Mouse (Mus musculus) liver, embryonic 14.5 days (tissue): ENCODE results near the gene Phtf2. TPM values are rescaled to one million over a fixed set of nuclear protein-coding genes. Genes with fewer than 3 reads are reported as not detected.
"Not testable (repeated sequence)": the region's sequence is repeated elsewhere in the genome, so short reads cannot be mapped to it uniquely, and the experiment has no call there.

Experiments used
- ATAC-seq: fragments of 200-750 bp; cut with Nextera tagmentation; 2 replicates; pipeline ENCODE4 v1.8.0; 2017; ENCODE audit warnings: moderate number of reproducible peaks, mild to moderate bottlenecking, moderate library complexity; ENCODE audit not compliant: insufficient read depth
- DNase-seq, 3 experiments: peaks; one replicate each; pipeline ENCODE4 v3.0.0-alpha.2; 2012 to 2013; ENCODE audit warnings: low read depth in 3 of 3, low spot score in 3 of 3
- H3K27ac ChIP-seq: fragments of 300-500 bp; sonication (generic); 2 replicates; pipeline ENCODE4 v1.5.1; 2014; ENCODE audit warnings: moderate library complexity, mild to moderate bottlenecking, control low read depth, inconsistent platforms
- H3K27me3 ChIP-seq: fragments of 300-500 bp; sonication (generic); 2 replicates; pipeline ENCODE4 v1.6.1; 2014; ENCODE audit warnings: mild to moderate bottlenecking, low read length, moderate library complexity; ENCODE audit not compliant: control insufficient read depth, insufficient read depth
- H3K36me3 ChIP-seq: fragments of 300-500 bp; sonication (generic); replicated peaks from 2 replicates; pipeline ENCODE4 v1.6.1; 2014; ENCODE audit warnings: low read depth; ENCODE audit not compliant: control insufficient read depth, insufficient read depth
- H3K4me1 ChIP-seq, 2 experiments: fragments of 200-500 bp in 1 of 2; fragments of 300-500 bp in 1 of 2; sonication (generic) in 1 of 2; replicated peaks; 2 replicates each; pipeline ENCODE4 v1.6.1; 2012 to 2014; ENCODE audit warnings: antibody characterized with exemption in 1 of 2, inconsistent platforms in 1 of 2, low read length in 1 of 2; ENCODE audit not compliant: control insufficient read depth in 2 of 2, insufficient read depth in 2 of 2
- H3K4me2 ChIP-seq: fragments of 300-500 bp; sonication (generic); 2 replicates; pipeline ENCODE4 v1.6.1; 2014; ENCODE audit warnings: low read depth, mild to moderate bottlenecking, control low read depth, moderate library complexity
- H3K4me3 ChIP-seq, 2 experiments: fragments of 200-500 bp in 1 of 2; fragments of 300-500 bp in 1 of 2; sonication (generic) in 1 of 2; 2 replicates each; pipeline ENCODE4 v1.5.1; 2012 to 2014; ENCODE audit warnings: low read depth in 2 of 2, low read length in 2 of 2, mild to moderate bottlenecking in 2 of 2, control low read depth in 1 of 2, inconsistent platforms in 1 of 2, moderate library complexity in 1 of 2; ENCODE audit not compliant: insufficient read depth in 1 of 2
- H3K9ac ChIP-seq: fragments of 300-500 bp; sonication (generic); replicated peaks from 2 replicates; pipeline ENCODE4 v1.6.1; 2014; ENCODE audit warnings: mild to moderate bottlenecking, control low read depth, moderate library complexity
- H3K9me3 ChIP-seq: fragments of 300-500 bp; sonication (generic); 2 replicates; pipeline ENCODE4 v1.6.1; 2016; ENCODE audit warnings: low read length, mixed read lengths; ENCODE audit not compliant: control insufficient read depth
- CTCF ChIP-seq: IDR thresholded peaks from 2 replicates; pipeline ENCODE4 v1.5.1; 2016; ENCODE audit warnings: antibody characterized with exemption, low read depth, control low read depth
- EP300 ChIP-seq: IDR thresholded peaks from 2 replicates; pipeline ENCODE4 v1.6.1; 2016; ENCODE audit warnings: antibody characterized with exemption, low read depth
- WGBS: fragments of 180-500 bp; shearing (Covaris S2); extraction: QIAGEN DNeasy Blood & Tissue Kit; methylation state at CpG from one replicate; pipeline ENCODE4 v1.1.7; 2014; ENCODE audit not compliant: insufficient replicate concordance; 5-methylcytosine and 5-hydroxymethylcytosine counted together
- polyA plus RNA-seq, 2 experiments: library from polyadenylated mRNA; depleted of rRNA in 1 of 2; stranded (reverse) in 1 of 2; unstranded in 1 of 2; fragments of >200 nt; fragmentation: Nextera tagmentation in 1 of 2; extraction: Ambion mirVana in 1 of 2; gene quantifications; 2 replicates each; pipeline versions ENCODE4 v1.2.1 to v1.2.3; 2012 to 2014

Phtf2 gene
- polyA plus RNA-seq, 2 experiments = 2.9 to 5.5 TPM

DNA sequence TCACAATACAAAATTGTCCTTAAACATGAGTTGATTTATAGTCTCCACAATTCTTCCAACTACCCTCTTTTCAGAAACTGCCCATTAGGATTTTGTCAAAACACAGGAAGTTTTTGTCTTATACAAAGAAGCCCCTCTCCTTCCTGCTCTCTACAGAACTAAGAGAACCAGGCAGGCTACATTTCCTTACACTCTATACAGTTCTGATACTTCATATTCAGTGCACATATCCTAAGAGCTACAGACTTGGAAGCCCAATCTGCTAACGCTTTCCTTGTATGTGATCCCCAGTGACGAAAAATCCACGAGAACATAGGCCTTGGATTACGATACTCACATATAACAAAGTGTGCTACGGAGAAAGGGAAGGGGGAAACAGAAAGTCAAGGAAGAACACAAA, 86.0 kb downstream of the Phtf2 start:
- no peak for DNase-seq
- WGBS = 82% methylated on average over 5 of the region's 5 CpGs

GRCm38 (mm10) chr5:20791793-20792554, 90.0 kb downstream of the Phtf2 start:
- 73% methylated on average over 10 of the region's 10 CpGs for WGBS
- Histone ChIP-seq H3K9me3 (no peaks in the 10 kb centered on the region), H3K27ac (no peak overlapping the region), H3K4me3 (no peak overlapping the region), H3K4me2 (no peak overlapping the region), H3K9ac (no peak overlapping the region), H3K36me3 (no peaks in the 10 kb centered on the region; the same call in none of the 2 replicates), H3K4me1 (no peaks in the 10 kb centered on the region), H3K27me3 (no peaks in the 10 kb centered on the region)
- no peak for TF ChIP-seq CTCF
- TF ChIP-seq EP300 = no peak
- ATAC-seq (peak; percentile 67; the same call in 1 of the 2 replicates), DNase-seq (peak in 2 of 3 experiments; percentile 19 to 22)

More for the DNA sequence above, 86.0 kb downstream of the Phtf2 start:
- Histone ChIP-seq H3K9me3 (no peaks in the 10 kb centered on the region), H3K27ac (no peak overlapping the region), H3K4me1 (no peaks in the 10 kb centered on the region), H3K4me3 (no peak overlapping the region), H3K36me3 (no peaks in the 10 kb centered on the region; the same call in 1 of the 2 replicates), H3K27me3 (no peaks in the 10 kb centered on the region), H3K4me2 (no peak overlapping the region), H3K9ac (no peak overlapping the region)
- no peak for ATAC-seq
- TF ChIP-seq CTCF (no peak), EP300 (no peak)

GRCm38 (mm10) chr5:20786471-20786870, 95.5 kb downstream of the Phtf2 start:
- H3K9ac ChIP-seq, ATAC-seq, H3K27me3 ChIP-seq, H3K4me3 ChIP-seq, DNase-seq, H3K36me3 ChIP-seq, H3K4me2 ChIP-seq, H3K27ac ChIP-seq, H3K9me3 ChIP-seq, H3K4me1 ChIP-seq: not testable (repeated sequence)
- 67% methylated on average over 3 of the region's 5 CpGs for WGBS

DNA sequence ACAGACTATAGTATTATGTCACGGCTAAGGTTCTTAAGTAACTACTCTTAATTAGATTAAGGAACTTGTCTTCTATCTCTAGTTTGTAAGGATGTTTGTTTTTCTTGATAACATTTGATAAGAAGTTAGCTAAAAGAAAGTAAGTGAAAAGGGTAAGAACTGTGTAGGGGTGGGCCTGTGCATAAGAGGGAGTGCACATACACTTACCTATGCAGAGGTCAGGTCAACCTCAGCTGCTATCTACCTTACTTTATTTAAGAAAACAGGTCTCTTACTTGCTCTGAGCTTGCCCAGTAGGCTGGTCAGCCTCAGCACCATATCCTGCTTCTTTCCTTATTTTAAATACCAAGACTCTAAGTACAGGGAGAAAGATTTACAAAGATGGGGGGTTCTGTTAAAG, 100.8 kb downstream of the Phtf2 start:
- TF ChIP-seq CTCF = no peak
- no peak for TF ChIP-seq EP300
- no peak for ATAC-seq
- no peaks in the 10 kb centered on the region for H3K9me3 ChIP-seq
- H3K4me3 ChIP-seq = no peak overlapping the region
- no peaks in the 10 kb centered on the region for H3K27me3 ChIP-seq
- H3K36me3 ChIP-seq = no peaks in the 10 kb centered on the region; the same call in none of the 2 replicates
- H3K4me2 ChIP-seq = no peak overlapping the region
- H3K4me1 ChIP-seq = peaks cover 4 to 9% of the 10 kb centered on the region in 2 experiments; a peak in 3 of 4 replicates
- no peak for DNase-seq
- 52% methylated on average over 1 of the region's 1 CpGs for WGBS
- no peak overlapping the region for H3K9ac ChIP-seq
- no peak overlapping the region for H3K27ac ChIP-seq

GRCm38 (mm10) chr5:20779191-20779590, 102.7 kb downstream of the Phtf2 start:
- WGBS = 54% methylated on average over 2 of the region's 2 CpGs
- Histone ChIP-seq H3K9me3 (no peaks in the 10 kb centered on the region), H3K36me3 (no peaks in the 10 kb centered on the region; the same call in none of the 2 replicates), H3K27me3 (no peaks in the 10 kb centered on the region), H3K27ac (no peak overlapping the region), H3K9ac (no peak overlapping the region), H3K4me2 (no peak overlapping the region), H3K4me3 (no peak overlapping the region), H3K4me1 (peaks cover 4 to 9% of the 10 kb centered on the region in 2 experiments; a peak in 3 of 4 replicates)
- TF ChIP-seq CTCF (no peak), EP300 (no peak)
- ATAC-seq (no peak), DNase-seq (no peak)
